Mouse (Mus musculus) brain, embryonic 14.5 days (tissue): Measurements from ENCODE around the gene Fndc7.

Experiments used
- CTCF ChIP-seq: fragments of 200-500 bp; IDR thresholded peaks from 2 replicates; pipeline ENCODE4 v1.5.1; 2012; ENCODE audit warnings: inconsistent platforms, mild to moderate bottlenecking, moderate library complexity, borderline replicate concordance; ENCODE audit not compliant: insufficient read depth, insufficient read length; ENCODE audit errors: extremely low read depth
- POLR2A ChIP-seq: fragments of 200-500 bp; IDR thresholded peaks from 2 replicates; pipeline ENCODE4 v1.6.1; 2012; ENCODE audit warnings: mild to moderate bottlenecking, inconsistent platforms, borderline replicate concordance; ENCODE audit not compliant: poor library complexity, insufficient read depth, insufficient read length, severe bottlenecking; ENCODE audit errors: extremely low read depth

GRCm38 (mm10) chr3:108870631-108871030, 19.2 kb downstream of the Fndc7 start:
- TF ChIP-seq POLR2A (no peak), CTCF (no peak)
